Mouse (Mus musculus) brain, embryonic 14.5 days (tissue): ENCODE results near the gene Vps37c.

Source experiments
- CTCF ChIP-seq: fragments of 200-500 bp; IDR thresholded peaks from 2 replicates; pipeline ENCODE4 v1.5.1; 2012; ENCODE audit warnings: inconsistent platforms, mild to moderate bottlenecking, moderate library complexity, borderline replicate concordance; ENCODE audit not compliant: insufficient read depth, insufficient read length; ENCODE audit errors: extremely low read depth
- POLR2A ChIP-seq: fragments of 200-500 bp; IDR thresholded peaks from 2 replicates; pipeline ENCODE4 v1.6.1; 2012; ENCODE audit warnings: mild to moderate bottlenecking, inconsistent platforms, borderline replicate concordance; ENCODE audit not compliant: poor library complexity, insufficient read depth, insufficient read length, severe bottlenecking; ENCODE audit errors: extremely low read depth

DNA sequence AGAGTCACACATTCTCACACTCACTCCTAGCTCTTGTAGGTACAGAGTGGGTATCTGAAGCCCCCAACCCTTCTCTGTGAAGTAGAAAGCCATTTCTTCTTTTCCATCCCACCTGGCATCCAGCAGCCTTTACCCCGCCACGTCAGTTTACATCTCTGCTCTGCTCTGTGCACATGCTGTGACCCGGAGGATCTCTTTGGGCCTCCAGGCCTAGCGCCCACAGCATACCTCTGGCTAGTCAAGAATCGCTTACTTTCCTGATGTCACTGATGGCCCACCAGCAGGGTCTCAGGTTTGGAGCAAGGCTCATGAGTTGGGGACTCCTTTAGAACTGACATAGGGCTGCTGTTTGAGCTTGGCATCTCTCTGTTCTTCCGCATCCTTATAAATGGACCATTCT is 49.5 kb downstream of the Vps37c start:
- TF ChIP-seq CTCF (no peak), POLR2A (no peak)
